Mouse (Mus musculus): ENCODE measurements around the gene Anks3. TPM values are rescaled to one million over a fixed set of nuclear protein-coding genes. Genes with fewer than 3 reads are reported as not detected.

The Anks3 gene
- polyA plus RNA-seq, 2 experiments, result 59.3 to 106 TPM

DNA sequence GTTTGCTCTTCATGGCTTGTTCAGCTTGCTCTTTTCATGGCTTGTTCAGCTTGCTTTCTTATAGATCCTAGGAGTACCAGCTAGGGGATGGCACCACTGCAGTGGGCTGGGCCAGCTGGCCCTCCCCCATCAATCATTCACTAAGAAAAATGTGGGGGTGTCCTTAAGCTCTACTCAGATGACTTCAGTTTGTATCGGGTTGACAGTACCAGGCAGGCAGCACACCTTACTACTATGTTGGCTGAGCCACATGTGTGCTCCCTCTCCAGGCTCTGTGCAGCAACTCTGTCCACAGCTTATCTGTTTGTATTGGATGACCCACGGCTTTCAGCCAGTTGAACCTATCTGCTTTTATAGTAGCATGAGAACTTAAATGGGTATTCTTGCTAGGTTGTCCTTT, 35.5 kb downstream of the Anks3 start:
- Histone ChIP-seq H3K27me3 (ENCODE audit: control insufficient read depth, insufficient read depth, low read length) (no peaks in the 10 kb centered on the region), H3K4me1 (ENCODE audit: control insufficient read depth, insufficient read depth, low read length) (no peaks in the 10 kb centered on the region), H3K27ac (replicated peaks; ENCODE audit: low read depth, low read length) (no peak overlapping the region), H3K9ac (ENCODE audit: low read depth, low read length, severe bottlenecking) (no peak overlapping the region), H3K4me2 (replicated peaks; ENCODE audit: low read depth, low read length, severe bottlenecking) (no peak overlapping the region), H3K9me3 (ENCODE audit: control insufficient read depth, low read length) (no peaks in the 10 kb centered on the region), H3K36me3 (ENCODE audit: control insufficient read depth, insufficient read depth, low read length) (peaks cover 97% of the 10 kb centered on the region), H3K4me3 (replicated peaks; ENCODE audit: low read length) (no peak overlapping the region)
- no peak for DNase-seq (ENCODE audit: low spot score)
- TF ChIP-seq POLR2A (IDR thresholded peaks at IDR 0.05; ENCODE audit: borderline replicate concordance, extremely low read depth, insufficient read depth, insufficient read length), result no peak
- WGBS, result 94% methylated on average over 2 of the region's 2 CpGs
- no peak for ATAC-seq (ENCODE audit: low FRiP score, low read depth)

DNA sequence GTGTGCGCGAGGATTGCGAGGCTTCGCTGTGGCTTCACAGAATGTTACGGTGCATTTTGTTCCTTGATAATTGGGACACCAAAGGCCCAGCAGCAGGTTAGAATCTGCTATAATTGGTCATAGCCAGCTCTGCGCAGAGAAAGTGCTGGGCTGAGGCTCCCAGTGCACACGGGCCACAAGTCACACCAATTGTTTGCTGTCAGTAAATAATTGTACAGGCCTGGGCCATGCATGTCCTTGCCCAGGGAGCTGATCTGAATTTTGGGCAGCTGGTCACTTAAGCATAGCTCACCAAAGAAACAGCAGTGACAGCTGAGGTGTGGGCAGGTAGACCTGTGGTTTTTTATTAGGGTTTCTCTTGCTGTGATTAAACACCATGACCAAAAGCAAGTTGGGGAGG, 36.0 kb downstream of the Anks3 start:
- TF ChIP-seq POLR2A (IDR thresholded peaks at IDR 0.05; ENCODE audit: borderline replicate concordance, extremely low read depth, insufficient read depth, insufficient read length), result no peak

DNA sequence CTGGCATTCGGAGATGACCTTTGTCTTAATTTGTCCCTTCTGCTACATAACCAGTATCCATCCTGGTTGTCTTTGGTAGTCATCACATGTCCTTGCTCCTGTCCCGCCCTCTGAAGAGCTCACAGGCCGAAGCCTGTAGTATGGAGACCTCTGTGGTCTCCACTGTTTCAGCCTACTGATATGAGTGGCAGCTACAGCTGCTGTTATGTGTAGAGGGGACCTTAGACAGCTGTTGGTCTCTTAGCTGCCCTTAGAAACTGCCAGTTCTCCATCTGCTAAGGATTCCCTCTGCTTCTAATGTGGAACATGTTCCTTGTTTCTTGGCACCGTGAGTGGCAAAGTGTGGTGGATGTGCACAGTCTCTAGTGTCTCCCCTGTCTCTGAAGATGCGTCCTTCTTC, 40.0 kb downstream of the Anks3 start:
- Histone ChIP-seq H3K36me3 (ENCODE audit: control insufficient read depth, insufficient read depth, low read length) (peaks cover 90% of the 10 kb centered on the region), H3K4me2 (replicated peaks; ENCODE audit: low read depth, low read length, severe bottlenecking) (no peak overlapping the region), H3K4me1 (ENCODE audit: control insufficient read depth, insufficient read depth, low read length) (no peaks in the 10 kb centered on the region), H3K9me3 (ENCODE audit: control insufficient read depth, low read length) (no peaks in the 10 kb centered on the region), H3K27ac (replicated peaks; ENCODE audit: low read depth, low read length) (no peak overlapping the region), H3K9ac (ENCODE audit: low read depth, low read length, severe bottlenecking) (no peak overlapping the region), H3K4me3 (replicated peaks; ENCODE audit: low read length) (no peak overlapping the region), H3K27me3 (ENCODE audit: control insufficient read depth, insufficient read depth, low read length) (no peaks in the 10 kb centered on the region)
- no peak for DNase-seq (ENCODE audit: low spot score)
- TF ChIP-seq POLR2A (IDR thresholded peaks at IDR 0.05; ENCODE audit: borderline replicate concordance, extremely low read depth, insufficient read depth, insufficient read length), result no peak
- WGBS, result 86% methylated on average over 5 of the region's 5 CpGs
- no peak; the same call in 1 of the 2 replicates for ATAC-seq (ENCODE audit: low FRiP score, low read depth)

More for the DNA sequence above, 36.0 kb downstream of the Anks3 start:
- 94% methylated on average over 7 of the region's 7 CpGs for WGBS
- H3K9ac ChIP-seq (ENCODE audit: low read depth, low read length, severe bottlenecking), result no peak overlapping the region
- no peaks in the 10 kb centered on the region for H3K4me1 ChIP-seq (ENCODE audit: control insufficient read depth, insufficient read depth, low read length)
- no peak for DNase-seq (ENCODE audit: low spot score)
- no peak overlapping the region for H3K27ac ChIP-seq (replicated peaks; ENCODE audit: low read depth, low read length)
- H3K4me3 ChIP-seq (replicated peaks; ENCODE audit: low read length), result no peak overlapping the region
- no peaks in the 10 kb centered on the region for H3K9me3 ChIP-seq (ENCODE audit: control insufficient read depth, low read length)
- H3K4me2 ChIP-seq (replicated peaks; ENCODE audit: low read depth, low read length, severe bottlenecking), result no peak overlapping the region
- ATAC-seq (ENCODE audit: low FRiP score, low read depth), result no peak
- H3K36me3 ChIP-seq (ENCODE audit: control insufficient read depth, insufficient read depth, low read length), result peaks cover 98% of the 10 kb centered on the region
- H3K27me3 ChIP-seq (ENCODE audit: control insufficient read depth, insufficient read depth, low read length), result no peaks in the 10 kb centered on the region

DNA sequence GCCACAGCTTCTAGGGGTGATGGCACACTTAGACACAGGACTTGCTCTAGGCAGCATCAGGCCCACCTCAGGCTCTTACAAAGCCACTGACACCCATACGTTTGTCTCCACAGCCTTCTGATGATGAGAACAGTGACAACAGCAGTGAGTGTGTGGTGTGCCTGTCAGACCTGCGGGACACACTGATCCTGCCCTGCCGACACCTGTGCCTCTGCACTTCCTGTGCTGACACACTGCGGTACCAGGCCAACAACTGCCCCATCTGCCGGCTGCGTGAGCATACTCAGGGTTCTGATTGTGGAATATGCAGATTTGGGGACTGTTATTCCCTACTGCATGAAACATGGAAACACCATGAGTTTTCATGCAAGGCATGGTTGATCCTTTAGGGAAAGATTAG, 41.5 kb downstream of the Anks3 start:
- no peak overlapping the region for H3K4me2 ChIP-seq (replicated peaks; ENCODE audit: low read depth, low read length, severe bottlenecking)
- no peak overlapping the region for H3K4me3 ChIP-seq (replicated peaks; ENCODE audit: low read length)
- no peak for ATAC-seq (ENCODE audit: low FRiP score, low read depth)
- H3K9me3 ChIP-seq (ENCODE audit: control insufficient read depth, low read length), result no peaks in the 10 kb centered on the region
- no peak for TF ChIP-seq POLR2A (IDR thresholded peaks at IDR 0.05; ENCODE audit: borderline replicate concordance, extremely low read depth, insufficient read depth, insufficient read length)
- H3K27me3 ChIP-seq (ENCODE audit: control insufficient read depth, insufficient read depth, low read length), result no peaks in the 10 kb centered on the region
- H3K36me3 ChIP-seq (ENCODE audit: control insufficient read depth, insufficient read depth, low read length), result peaks cover 86% of the 10 kb centered on the region
- no peak for DNase-seq (ENCODE audit: low spot score)
- 89% methylated on average over 6 of the region's 6 CpGs for WGBS
- no peaks in the 10 kb centered on the region for H3K4me1 ChIP-seq (ENCODE audit: control insufficient read depth, insufficient read depth, low read length)
- H3K27ac ChIP-seq (replicated peaks; ENCODE audit: low read depth, low read length), result no peak overlapping the region
- H3K9ac ChIP-seq (ENCODE audit: low read depth, low read length, severe bottlenecking), result no peak overlapping the region

DNA sequence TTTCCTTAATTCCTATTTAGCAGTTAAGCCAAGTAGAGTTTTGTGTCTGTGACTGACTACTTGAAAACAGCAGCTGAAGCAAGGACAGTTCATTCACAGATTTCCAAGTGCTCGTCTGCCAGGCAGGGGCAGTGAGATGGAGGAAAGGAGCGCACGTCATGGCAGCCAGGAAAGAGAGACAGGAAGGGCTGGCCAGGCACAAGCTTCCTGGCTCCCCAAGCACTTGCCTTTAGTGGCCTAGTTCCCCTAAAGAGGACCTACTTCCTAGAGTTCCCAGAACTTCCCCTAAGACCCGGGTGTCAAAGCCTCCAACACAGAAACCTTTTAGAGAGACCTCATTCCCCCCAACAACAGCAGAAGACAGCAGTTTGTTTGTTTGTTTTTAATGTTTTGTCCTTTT, 43.4 kb downstream of the Anks3 start:
- Histone ChIP-seq H3K4me1 (ENCODE audit: control insufficient read depth, insufficient read depth, low read length) (no peaks in the 10 kb centered on the region), H3K27ac (replicated peaks; ENCODE audit: low read depth, low read length) (no peak overlapping the region), H3K27me3 (ENCODE audit: control insufficient read depth, insufficient read depth, low read length) (no peaks in the 10 kb centered on the region), H3K9me3 (ENCODE audit: control insufficient read depth, low read length) (no peaks in the 10 kb centered on the region), H3K36me3 (ENCODE audit: control insufficient read depth, insufficient read depth, low read length) (peaks cover 81% of the 10 kb centered on the region), H3K4me2 (replicated peaks; ENCODE audit: low read depth, low read length, severe bottlenecking) (no peak overlapping the region), H3K4me3 (replicated peaks; ENCODE audit: low read length) (no peak overlapping the region), H3K9ac (ENCODE audit: low read depth, low read length, severe bottlenecking) (no peak overlapping the region)
- no peak for TF ChIP-seq POLR2A (IDR thresholded peaks at IDR 0.05; ENCODE audit: borderline replicate concordance, extremely low read depth, insufficient read depth, insufficient read length)
- ATAC-seq (ENCODE audit: low FRiP score, low read depth), result no peak
- WGBS, result 78% methylated on average over 4 of the region's 4 CpGs
- DNase-seq (ENCODE audit: low spot score), result no peak

DNA sequence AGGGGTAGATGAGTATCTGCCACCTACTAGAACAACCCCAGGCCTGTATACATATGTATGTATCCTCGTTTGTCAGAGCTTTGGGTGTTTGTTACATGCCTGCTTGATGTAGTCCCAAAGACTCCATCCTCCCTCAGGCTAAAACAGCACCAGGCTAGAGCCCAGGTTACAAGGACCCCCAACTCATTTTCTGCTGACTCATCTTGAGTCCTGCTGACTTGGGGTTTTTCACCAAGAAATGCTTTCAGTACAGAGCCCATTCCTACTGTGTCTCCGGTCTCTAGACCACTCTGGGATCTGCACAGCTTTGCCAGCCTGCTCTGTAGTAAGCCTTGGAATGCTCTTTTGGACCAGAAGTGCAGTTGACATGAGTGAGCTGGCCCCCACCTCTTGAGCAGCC, 47.4 kb downstream of the Anks3 start:
- Histone ChIP-seq H3K4me3 (replicated peaks; ENCODE audit: low read length) (no peak overlapping the region), H3K9me3 (ENCODE audit: control insufficient read depth, low read length) (no peaks in the 10 kb centered on the region), H3K9ac (ENCODE audit: low read depth, low read length, severe bottlenecking) (no peak overlapping the region), H3K27ac (replicated peaks; ENCODE audit: low read depth, low read length) (no peak overlapping the region), H3K27me3 (ENCODE audit: control insufficient read depth, insufficient read depth, low read length) (no peaks in the 10 kb centered on the region), H3K4me2 (replicated peaks; ENCODE audit: low read depth, low read length, severe bottlenecking) (no peak overlapping the region), H3K4me1 (ENCODE audit: control insufficient read depth, insufficient read depth, low read length) (no peaks in the 10 kb centered on the region), H3K36me3 (ENCODE audit: control insufficient read depth, insufficient read depth, low read length) (peaks cover 76% of the 10 kb centered on the region)
- DNase-seq (ENCODE audit: low spot score) (no peak), ATAC-seq (ENCODE audit: low FRiP score, low read depth) (no peak)
- no peak for TF ChIP-seq POLR2A (IDR thresholded peaks at IDR 0.05; ENCODE audit: borderline replicate concordance, extremely low read depth, insufficient read depth, insufficient read length)
- WGBS, result 93% methylated on average over 2 of the region's 2 CpGs
